Mouse (Mus musculus): ENCODE results near the gene Ptges3.

GRCm38 (mm10) chr10:128124831-128125230 is 66.1 kb downstream of the Ptges3 start:
- TF ChIP-seq CTCF (IDR thresholded peaks at IDR 0.05; ENCODE audit: extremely low read depth, insufficient read depth, low read length) (no peak), POLR2A (IDR thresholded peaks at IDR 0.05; ENCODE audit: extremely low read depth, insufficient read depth, low read length) (no peak)
